Mouse (Mus musculus) limb, embryonic 14.5 days (tissue): Measurements from ENCODE around the gene Slc35d1. TPM values are rescaled to one million over a fixed set of nuclear protein-coding genes. Genes with fewer than 3 reads are reported as not detected.

Experiments
- ATAC-seq: fragments of 200-750 bp; cut with Nextera tagmentation; 2 replicates; pipeline ENCODE4 v1.8.0; 2017; ENCODE audit warnings: low read depth, moderate number of reproducible peaks, moderate TSS enrichment; ENCODE audit not compliant: low FRiP score
- DNase-seq: peaks from one replicate; pipeline ENCODE4 v3.0.0-alpha.2; 2015; ENCODE audit warnings: low spot score
- H3K27ac ChIP-seq: fragments of 300-500 bp; sonication (generic); replicated peaks from 2 replicates; pipeline ENCODE4 v1.5.1; 2014; ENCODE audit warnings: low read depth, mild to moderate bottlenecking, low read length, moderate library complexity, mixed read lengths
- H3K27me3 ChIP-seq: fragments of 300-500 bp; sonication (generic); 2 replicates; pipeline ENCODE4 v1.6.1; 2014; ENCODE audit warnings: low read length, mixed read lengths; ENCODE audit not compliant: control insufficient read depth, insufficient read depth
- H3K36me3 ChIP-seq: fragments of 300-500 bp; sonication (generic); 2 replicates; pipeline ENCODE4 v1.6.1; 2014; ENCODE audit warnings: mild to moderate bottlenecking, low read length, moderate library complexity, mixed read lengths; ENCODE audit not compliant: control insufficient read depth, insufficient read depth
- H3K4me1 ChIP-seq: fragments of 300-500 bp; sonication (generic); 2 replicates; pipeline ENCODE4 v1.6.1; 2014; ENCODE audit warnings: antibody characterized with exemption, low read length, mixed read lengths; ENCODE audit not compliant: control insufficient read depth, insufficient read depth
- H3K4me2 ChIP-seq: fragments of 300-500 bp; sonication (generic); replicated peaks from 2 replicates; pipeline ENCODE4 v1.6.1; 2014; ENCODE audit warnings: low read depth, mild to moderate bottlenecking, low read length, moderate library complexity; ENCODE audit not compliant: severe bottlenecking
- H3K4me3 ChIP-seq: fragments of 300-500 bp; sonication (generic); replicated peaks from 2 replicates; pipeline ENCODE4 v1.5.1; 2014; ENCODE audit warnings: low read length
- H3K9ac ChIP-seq: fragments of 300-500 bp; sonication (generic); 2 replicates; pipeline ENCODE4 v1.6.1; 2014; ENCODE audit warnings: mild to moderate bottlenecking, low read depth, low read length, moderate library complexity; ENCODE audit not compliant: severe bottlenecking
- H3K9me3 ChIP-seq: fragments of 300-500 bp; sonication (generic); 2 replicates; pipeline ENCODE4 v1.6.1; 2016; ENCODE audit warnings: low read length; ENCODE audit not compliant: control insufficient read depth
- POLR2A ChIP-seq: fragments of 200-500 bp; IDR thresholded peaks from 2 replicates; pipeline ENCODE4 v1.8.0; 2012; ENCODE audit warnings: inconsistent platforms, mild to moderate bottlenecking, moderate library complexity, borderline replicate concordance; ENCODE audit not compliant: insufficient read depth, insufficient read length; ENCODE audit errors: extremely low read depth
- WGBS: fragments of 180-500 bp; shearing (Covaris S2); extraction: QIAGEN DNeasy Blood & Tissue Kit; methylation state at CpG from one replicate; pipeline ENCODE4 v1.1.7; 2014; 5-methylcytosine and 5-hydroxymethylcytosine counted together
- polyA plus RNA-seq, 2 experiments: library from polyadenylated mRNA; depleted of rRNA in 1 of 2; stranded (reverse) in 1 of 2; unstranded in 1 of 2; fragments of >200 nt; fragmentation: Nextera tagmentation in 1 of 2; extraction: Ambion mirVana in 1 of 2; gene quantifications; 2 replicates each; pipeline versions ENCODE4 v1.2.1 to v1.2.3; 2012 to 2014

Slc35d1 gene
- polyA plus RNA-seq, 2 experiments, result 12.2 to 18.0 TPM

DNA sequence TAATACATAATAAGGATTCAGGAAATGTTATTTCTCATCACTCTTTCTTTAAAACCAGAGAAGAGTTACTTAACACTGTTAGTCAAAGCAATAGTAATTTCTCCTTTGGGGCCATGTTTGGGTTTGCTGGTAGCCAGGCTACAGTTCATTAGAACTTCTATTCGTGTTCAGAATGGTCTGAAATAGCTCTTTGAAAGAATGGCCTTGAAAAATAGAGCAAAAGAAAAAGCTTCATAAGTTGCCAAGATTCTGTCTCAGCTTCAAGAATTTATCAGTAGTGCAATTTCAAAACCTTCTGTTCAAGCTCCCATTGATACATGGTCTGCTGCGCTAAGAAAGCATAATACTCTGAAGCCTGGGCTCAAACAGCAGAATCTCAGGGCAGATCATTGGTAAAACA, 11.3 kb downstream of the Slc35d1 start:
- H3K27ac ChIP-seq, result no peak overlapping the region
- H3K9me3 ChIP-seq, result no peaks in the 10 kb centered on the region
- 84% methylated on average over 2 of the region's 2 CpGs for WGBS
- no peak for DNase-seq
- H3K4me2 ChIP-seq, result no peak overlapping the region
- no peak for ATAC-seq
- peaks cover 75% of the 10 kb centered on the region for H3K36me3 ChIP-seq
- no peaks in the 10 kb centered on the region for H3K4me1 ChIP-seq
- no peaks in the 10 kb centered on the region for H3K27me3 ChIP-seq
- H3K4me3 ChIP-seq, result no peak overlapping the region
- H3K9ac ChIP-seq, result no peak overlapping the region
- TF ChIP-seq POLR2A, result no peak

DNA sequence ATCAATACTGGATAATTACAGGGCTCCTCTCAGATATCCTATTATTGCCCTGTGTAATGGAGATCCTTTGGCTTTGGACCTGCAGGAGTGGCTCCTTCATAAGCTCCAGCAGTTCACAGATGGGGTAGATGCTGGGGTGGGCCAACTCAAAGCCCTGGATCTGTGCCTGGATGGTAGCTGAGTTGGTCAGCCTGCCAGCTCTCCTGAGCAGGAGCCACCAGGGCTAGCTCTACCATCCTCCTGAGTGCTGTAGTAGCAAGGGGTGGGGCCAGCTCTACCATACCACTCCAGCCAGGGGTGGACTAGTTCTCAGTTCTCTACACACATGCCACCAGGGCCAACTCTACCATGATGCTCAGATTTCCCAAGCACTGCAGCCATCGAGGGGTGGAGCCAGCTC, 14.9 kb downstream of the Slc35d1 start:
- H3K4me3 ChIP-seq, result no peak overlapping the region
- H3K9ac ChIP-seq, result no peak overlapping the region
- ATAC-seq (no peak), DNase-seq (no peak)
- no peaks in the 10 kb centered on the region for H3K4me1 ChIP-seq
- H3K9me3 ChIP-seq, result no peaks in the 10 kb centered on the region
- no peak for TF ChIP-seq POLR2A
- no peaks in the 10 kb centered on the region for H3K27me3 ChIP-seq
- WGBS, result 83% methylated on average over 1 of the region's 1 CpGs
- H3K27ac ChIP-seq, result no peak overlapping the region
- H3K36me3 ChIP-seq, result peaks cover 54% of the 10 kb centered on the region
- H3K4me2 ChIP-seq, result no peak overlapping the region

DNA sequence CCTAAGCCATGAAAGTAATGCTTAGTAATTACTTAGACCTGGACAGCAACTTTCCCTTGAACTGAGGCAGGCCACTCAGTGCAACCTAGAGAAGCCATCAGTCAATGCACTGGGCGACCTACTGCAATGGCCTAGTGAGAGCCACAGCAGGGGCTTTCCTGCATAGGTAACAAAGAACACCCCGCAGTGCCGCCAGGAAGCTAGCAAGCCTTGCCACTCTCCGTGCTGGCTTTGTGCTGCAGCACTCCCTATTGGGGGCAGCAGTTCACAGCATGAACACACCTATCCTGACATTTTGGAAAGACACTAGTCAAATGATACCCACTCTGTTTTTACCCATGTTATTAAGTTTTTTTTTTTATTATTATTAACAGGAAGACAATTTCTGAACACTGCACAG, 15.9 kb downstream of the Slc35d1 start:
- no peak for ATAC-seq
- no peak overlapping the region for H3K4me3 ChIP-seq
- no peak overlapping the region for H3K27ac ChIP-seq
- no peak overlapping the region for H3K9ac ChIP-seq
- no peak overlapping the region for H3K4me2 ChIP-seq
- DNase-seq, result no peak
- no peaks in the 10 kb centered on the region for H3K27me3 ChIP-seq
- WGBS, result 53% methylated on average over 4 of the region's 4 CpGs
- TF ChIP-seq POLR2A, result no peak
- H3K9me3 ChIP-seq, result no peaks in the 10 kb centered on the region
- no peaks in the 10 kb centered on the region for H3K4me1 ChIP-seq
- peaks cover 52% of the 10 kb centered on the region for H3K36me3 ChIP-seq

DNA sequence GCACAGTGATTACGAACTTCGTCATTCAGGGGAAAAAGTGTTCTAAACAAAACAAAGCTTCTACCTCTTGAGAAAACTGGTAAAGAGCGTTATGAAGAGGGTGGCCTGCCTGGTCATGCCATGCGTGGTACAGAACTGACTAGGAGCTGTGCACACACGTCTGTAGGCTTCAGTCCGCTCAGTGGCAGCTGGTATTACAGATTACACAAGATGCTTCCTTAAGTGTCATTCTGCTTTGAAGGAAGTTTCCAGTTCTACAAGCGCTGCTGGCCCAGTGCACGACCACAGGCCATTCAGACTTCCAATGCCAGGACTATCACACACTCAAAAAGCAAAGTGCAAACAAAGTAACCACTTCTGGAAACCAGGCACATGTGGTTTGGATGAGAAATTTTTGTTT, 17.6 kb downstream of the Slc35d1 start:
- H3K27ac ChIP-seq, result no peak overlapping the region
- H3K9me3 ChIP-seq, result no peaks in the 10 kb centered on the region
- no peak overlapping the region for H3K9ac ChIP-seq
- H3K27me3 ChIP-seq, result no peaks in the 10 kb centered on the region
- H3K4me1 ChIP-seq, result no peaks in the 10 kb centered on the region
- no peak for TF ChIP-seq POLR2A
- DNase-seq (no peak), ATAC-seq (no peak)
- H3K4me3 ChIP-seq, result no peak overlapping the region
- peaks cover 49% of the 10 kb centered on the region for H3K36me3 ChIP-seq
- no peak overlapping the region for H3K4me2 ChIP-seq
- WGBS, result 88% methylated on average over 8 of the region's 8 CpGs

DNA sequence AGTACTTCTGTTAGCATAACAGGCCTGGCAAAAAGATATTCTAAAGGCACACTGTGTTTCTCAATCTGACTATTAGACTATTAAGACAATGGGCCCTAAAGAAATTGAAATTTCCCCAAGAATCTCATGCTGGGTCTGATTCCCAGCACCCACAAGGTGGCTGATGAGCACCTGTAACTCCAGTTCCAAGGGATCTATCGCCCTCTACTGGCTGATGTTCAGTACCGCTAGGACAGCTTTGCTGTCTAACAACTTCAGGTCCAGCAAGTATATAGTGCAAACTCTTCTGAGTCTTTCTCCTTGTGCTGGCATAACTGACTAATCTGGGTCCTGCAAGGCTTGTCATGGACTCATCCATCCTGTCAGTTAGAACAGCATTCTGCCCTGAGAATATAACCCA, 22.5 kb downstream of the Slc35d1 start:
- ATAC-seq (no peak), DNase-seq (no peak)
- Histone ChIP-seq H3K9ac (no peak overlapping the region), H3K4me2 (no peak overlapping the region), H3K4me1 (no peaks in the 10 kb centered on the region), H3K9me3 (no peaks in the 10 kb centered on the region), H3K36me3 (peaks cover 60% of the 10 kb centered on the region), H3K27ac (no peak overlapping the region), H3K27me3 (no peaks in the 10 kb centered on the region), H3K4me3 (no peak overlapping the region)
- WGBS, result 84% methylated on average over 2 of the region's 2 CpGs
- TF ChIP-seq POLR2A, result no peak
